Mouse (Mus musculus) left cerebral cortex, adult 9 months (tissue): ENCODE measurements around the gene Fgfr2.

Experiments used
- DNase-seq, 2 experiments: peaks; one replicate each; pipeline ENCODE4 v3.0.0; 2022; ENCODE audit warnings: low spot score in 2 of 2

The Fgfr2 gene

DNA sequence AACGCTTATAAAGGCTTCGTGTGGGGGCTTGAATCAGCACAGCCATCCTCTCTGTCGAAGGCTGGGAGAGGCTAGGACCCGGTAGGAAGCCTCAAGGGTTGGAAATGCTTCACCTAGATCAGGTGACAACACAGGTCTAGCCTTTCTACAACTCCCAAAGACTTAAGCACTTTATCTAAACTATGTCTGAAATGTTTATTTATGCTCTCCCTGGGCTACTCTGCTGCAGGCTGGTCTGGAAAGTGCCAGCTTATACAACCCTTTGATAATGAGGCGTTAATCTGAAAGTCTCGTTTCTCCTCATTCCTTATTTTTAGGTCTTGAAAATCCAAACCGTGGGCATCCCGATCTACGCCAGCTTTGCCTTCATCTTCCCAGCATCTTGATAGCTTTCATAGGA lies 2299.2 kb downstream of the Fgfr2 start:
- DNase-seq: no peak

DNA sequence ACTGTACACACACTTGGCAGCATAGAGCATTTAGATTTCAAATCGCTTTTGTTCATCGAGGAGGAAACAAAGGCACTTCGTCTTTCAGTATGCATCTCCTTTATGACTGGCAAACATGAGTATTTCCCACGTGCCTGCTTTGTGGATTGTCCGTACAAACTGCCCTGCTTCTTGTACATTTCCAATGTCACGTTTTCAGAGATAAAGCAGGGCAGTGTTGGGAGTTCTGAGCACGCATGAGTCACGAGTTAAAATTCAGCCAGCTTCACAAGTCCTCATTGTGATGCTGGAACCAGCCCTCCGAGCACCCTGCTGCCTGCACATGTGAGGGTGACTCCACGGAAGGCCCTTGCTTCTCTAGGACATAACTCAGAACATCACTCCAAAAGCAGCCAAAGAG lies 2303.5 kb downstream of the Fgfr2 start:
- DNase-seq: peak; percentile 63 to 73

DNA sequence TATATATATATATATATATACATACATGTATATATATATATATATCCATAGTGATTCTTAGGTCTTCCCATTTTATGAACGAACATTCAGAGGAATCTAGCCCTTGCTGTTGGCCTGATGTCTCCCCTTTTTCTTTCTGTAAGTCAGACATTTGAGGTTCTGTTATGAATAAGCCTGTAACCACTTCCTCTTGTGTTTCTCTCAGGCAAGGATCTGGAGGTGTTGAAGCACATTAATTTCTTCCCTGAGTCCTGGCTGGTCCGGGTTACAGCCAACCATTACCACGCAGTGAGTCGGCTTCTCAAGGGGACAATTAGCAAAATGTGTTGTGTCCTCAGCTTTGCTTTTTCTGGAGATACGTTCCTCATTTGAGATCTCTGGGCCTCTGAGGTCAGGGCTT lies 2304.3 kb downstream of the Fgfr2 start:
- DNase-seq: no peak

DNA sequence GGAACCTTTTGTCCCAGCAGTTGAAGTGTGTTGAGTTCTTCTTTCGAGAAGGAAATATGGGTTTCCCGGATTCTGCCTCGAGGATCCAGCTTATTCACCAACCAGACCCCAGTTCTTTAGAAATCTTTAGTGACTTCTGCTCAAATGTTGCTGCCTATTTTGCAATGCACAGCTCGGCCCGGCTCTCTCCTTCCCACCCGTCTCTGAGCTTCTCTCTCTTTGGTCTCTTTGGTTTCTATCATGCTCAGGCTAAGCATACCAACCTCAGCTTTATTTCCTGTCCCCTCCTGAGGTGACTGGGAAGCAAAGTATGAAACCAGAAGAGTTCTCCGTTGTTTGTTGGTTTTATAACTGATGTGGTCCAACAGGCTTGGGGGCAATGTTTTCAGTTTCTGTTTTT lies 2306.9 kb downstream of the Fgfr2 start:
- DNase-seq: no peak

DNA sequence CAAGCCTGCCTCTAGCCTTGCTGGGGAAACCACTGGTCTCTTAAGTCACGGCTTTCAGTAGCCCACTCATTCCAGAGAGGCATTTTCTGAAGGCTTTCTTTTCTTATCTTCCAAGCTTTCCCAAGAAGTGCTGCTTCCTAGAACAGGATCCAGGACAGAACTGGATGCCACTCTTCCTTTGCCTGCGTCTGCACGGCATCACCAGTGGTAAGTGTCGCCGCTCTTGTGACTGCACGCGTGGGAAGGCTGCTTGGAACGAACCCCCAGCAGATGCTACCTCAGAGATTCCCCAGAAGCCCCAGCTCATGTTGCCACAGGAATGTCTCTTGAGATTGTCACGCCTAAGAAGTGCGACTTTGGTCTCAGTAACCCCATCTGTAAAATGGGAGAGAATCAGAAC lies 2307.5 kb downstream of the Fgfr2 start:
- DNase-seq: peak in 1 of 2 experiments; percentile 62

DNA sequence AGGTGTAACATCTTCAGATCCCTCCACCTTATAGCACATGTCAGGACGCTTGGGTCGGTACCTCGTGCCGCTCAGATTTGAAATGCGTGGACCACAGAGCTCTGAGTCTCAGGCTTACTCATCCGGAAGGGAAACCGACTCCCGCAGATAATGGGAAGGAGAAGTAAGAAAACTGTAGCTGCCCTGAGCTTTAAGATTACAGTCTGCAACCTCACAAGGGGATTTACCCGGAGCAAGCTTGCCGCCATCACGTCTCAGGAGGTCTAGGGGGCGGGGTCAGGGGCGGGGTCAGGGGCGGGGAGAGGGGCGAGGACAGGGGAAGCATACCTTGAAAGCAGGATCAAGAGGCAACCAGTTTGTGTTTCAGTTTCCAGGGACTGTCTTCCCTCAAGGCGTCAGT lies 2310.7 kb downstream of the Fgfr2 start:
- DNase-seq: no peak

DNA sequence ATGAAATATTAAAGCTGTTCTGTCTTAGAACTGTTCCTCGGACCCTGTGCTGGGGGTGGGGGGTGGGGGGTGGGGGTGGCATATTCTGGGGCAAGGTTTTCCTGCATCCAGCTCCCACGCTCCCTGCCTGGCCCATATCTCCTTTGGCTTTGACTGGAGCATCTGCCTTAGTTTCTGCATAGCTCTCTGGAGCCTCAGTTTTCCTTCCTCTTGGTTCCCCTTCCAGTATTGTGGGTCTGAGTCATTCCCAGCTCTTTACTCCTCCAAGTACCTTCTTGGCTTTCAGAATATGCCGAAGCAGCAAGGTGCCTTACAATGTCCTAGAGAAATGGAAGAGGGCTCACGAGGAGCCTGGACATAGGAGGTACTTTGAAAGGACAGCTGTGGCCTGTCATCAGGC lies 2312.9 kb downstream of the Fgfr2 start:
- DNase-seq: no peak

DNA sequence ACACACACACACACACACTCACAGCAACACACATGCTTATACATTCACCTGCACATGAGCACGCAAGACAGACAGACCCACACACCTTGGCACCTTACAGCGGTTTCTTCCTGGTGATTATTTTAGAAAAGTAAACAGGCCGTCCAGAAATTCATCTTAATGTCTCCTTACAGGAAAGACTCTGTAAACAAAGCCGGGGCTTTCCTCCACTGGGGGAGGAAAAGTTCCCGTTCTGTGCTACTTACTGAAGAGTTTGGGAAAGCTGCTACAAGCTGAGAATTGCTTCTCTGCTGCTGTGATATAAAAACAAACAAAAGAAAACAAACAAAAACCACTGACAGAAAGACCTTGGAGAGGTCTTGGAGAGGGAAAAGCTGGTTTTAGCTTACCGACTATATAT lies 2314.5 kb downstream of the Fgfr2 start:
- DNase-seq: no peak

DNA sequence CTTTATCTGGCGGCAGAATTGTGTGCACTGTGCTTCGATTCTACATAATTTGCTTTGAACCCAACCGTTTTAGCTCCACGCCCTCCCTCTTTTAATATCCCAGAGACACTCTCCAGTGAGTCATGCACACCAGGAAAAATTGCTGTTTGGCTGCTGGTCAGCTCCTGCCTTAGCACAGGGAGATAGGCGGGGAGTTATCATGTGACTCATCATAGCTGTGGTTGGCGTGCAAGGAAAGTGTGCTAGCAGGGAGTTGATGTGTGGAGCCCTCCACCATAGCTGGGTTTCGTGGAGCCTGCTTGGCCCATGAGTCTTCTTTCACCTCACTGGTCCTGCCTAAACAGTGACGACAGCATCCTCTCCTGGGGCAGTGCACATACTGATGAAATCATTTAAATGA lies 2315.4 kb downstream of the Fgfr2 start:
- DNase-seq: peak; percentile 39 to 72

DNA sequence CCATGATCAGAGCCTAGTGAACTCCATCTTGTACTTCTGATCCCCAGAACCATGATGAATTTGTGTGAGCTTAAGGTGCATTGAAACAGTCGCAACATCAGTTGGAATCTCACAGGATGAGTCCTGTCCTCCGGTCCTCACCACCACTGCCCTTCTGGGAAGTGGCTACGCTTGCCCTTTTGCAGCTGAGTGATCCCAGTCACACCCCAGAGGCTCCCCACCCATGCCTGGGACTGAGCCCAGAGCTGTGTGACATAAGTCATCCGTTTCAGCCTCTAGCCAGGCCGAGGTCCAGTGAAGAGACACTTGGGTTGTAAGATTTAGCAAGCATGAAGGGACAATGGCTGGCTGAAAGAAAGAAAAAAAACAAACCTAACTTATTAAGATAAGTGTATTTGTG lies 2318.2 kb downstream of the Fgfr2 start:
- DNase-seq: no peak

DNA sequence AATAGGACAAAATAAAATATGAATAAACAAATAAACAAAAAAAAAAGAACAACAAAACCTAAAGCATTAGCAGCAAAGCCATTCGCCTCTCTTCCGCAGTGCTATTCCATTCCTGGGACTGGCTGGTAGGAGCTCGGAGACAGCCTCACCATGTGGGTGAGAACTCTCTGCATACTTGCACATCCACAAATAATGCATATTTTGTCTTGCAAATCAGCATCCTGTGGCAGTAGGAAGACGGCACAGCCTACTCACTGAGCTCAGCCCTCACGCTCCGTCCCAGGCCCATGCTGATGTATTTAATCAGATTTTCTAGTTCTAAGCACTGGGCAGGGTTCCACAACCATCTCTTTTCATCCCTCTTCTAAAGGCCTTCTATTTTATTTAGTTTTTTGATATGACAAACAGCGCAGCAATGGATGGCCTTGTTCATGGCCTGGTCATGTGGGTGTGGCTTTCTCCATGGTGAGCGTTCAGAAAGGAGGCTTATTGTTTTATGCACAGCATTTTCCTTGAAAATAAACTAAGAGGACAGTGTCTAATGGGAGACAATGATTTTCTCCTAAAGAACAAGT lies 2319.8 kb downstream of the Fgfr2 start:
- DNase-seq: no peak

DNA sequence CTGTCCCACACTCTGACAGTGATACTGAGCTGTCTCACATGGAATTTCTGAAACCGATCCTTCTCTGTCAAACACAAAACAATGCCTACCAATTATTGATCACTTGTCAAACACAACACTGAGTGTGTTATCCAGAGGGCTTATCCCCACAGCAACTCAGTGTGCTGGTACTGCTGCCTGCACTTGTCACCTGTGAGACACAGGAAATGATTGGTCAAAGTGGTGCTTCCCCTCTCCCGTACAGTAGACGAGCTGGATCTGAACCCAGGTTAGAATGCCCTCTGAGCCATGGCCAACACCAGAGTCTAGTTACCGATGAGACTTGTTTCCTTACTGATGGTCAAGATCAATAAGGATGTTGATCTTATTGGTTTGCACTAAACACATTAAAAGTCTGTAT lies 2321.3 kb downstream of the Fgfr2 start:
- DNase-seq: no peak

DNA sequence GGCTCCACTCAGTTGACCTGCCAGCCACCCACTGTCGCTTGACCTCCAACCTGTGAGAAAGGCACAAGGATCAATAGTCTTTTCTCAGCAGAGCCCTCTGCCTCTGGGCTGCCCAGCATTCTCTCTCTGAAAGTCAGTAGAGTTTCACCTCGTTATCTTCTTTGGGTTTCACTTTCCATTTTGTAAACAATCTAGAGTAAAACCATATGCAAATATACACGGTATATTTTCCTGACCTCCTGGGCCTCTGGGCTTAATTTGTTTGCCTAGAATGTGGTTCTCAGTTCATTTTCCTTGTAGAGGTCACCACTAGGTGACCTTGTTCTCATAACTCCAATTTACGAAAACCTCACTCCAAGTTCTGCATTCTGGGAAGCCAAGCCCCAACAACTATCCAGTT lies 2322.5 kb downstream of the Fgfr2 start:
- no peak for DNase-seq

DNA sequence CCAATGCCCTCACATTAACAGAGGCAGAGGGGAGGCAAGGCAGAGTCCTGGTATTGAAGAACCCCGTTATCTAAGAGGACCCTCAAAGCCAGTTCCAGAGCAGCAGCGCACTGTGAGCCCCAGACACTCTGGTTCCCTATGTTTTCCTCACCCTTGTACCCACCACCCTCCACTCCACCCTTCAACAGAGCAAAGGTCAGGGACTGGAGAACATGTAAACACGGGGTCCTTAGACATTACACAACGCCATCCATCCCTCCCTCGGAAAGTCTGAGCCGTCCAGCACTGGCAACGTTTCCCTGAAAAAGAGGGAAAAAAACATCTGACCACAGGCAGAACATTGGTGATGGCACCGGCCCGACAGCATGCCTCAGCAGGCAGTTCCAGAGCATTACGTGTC lies 2323.7 kb downstream of the Fgfr2 start:
- DNase-seq: no peak

DNA sequence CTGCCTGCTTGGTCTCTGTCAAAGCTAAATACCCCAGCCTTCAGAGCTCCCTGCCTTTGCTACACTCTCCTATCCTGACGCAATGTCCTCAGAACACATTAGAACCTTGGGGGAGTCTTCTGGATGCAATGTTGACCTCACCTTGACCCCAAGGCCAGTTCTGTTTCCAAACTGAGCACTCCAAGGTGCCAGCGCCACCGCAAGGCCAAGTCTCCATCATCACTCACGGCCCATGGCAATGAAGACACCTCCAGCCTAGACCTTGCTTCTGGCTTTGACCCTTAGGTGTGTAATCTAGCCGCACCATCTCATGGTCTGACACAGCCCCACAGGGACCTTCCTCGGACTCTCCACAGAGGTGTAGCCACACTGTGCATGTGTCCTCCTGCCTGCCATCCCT lies 2325.6 kb downstream of the Fgfr2 start:
- DNase-seq: no peak

DNA sequence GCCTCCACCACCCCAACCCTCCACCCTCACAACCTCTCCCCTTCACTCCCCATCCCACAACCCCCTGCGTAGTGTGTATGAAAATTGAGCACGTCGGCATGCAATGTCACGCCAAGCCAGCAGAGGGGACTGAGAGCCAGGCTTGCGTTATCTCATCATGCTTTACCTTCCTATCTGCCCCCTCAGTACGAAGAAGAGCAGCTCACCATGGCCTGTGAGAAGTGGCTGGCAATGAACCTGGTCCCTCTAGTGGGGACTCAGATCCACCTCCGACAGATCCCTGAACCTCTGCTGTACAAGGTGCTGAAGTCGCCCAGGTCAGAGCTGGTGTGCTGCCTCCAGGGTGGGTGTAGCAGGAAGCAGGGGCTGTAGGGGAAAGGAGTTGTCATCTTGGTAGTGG lies 2326.4 kb downstream of the Fgfr2 start:
- DNase-seq: no peak

DNA sequence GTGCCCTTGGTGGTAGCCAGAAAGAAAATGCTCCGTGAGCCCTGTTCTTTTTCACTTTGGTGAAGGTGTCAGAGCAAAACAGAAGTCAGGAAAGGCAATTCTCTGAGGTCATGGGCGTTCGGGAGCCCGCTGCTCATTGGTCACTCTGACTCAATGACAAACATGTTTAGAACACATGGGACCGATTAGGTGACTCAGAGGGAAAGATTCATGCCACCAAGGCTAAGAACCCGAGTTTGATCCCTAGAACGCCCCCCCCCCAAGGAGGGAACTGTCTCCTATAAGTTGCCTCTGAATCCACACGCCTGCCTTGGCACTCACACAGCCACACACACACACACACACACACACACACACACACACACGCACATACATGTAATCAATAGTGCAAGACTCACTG lies 2329.5 kb downstream of the Fgfr2 start:
- no peak for DNase-seq

DNA sequence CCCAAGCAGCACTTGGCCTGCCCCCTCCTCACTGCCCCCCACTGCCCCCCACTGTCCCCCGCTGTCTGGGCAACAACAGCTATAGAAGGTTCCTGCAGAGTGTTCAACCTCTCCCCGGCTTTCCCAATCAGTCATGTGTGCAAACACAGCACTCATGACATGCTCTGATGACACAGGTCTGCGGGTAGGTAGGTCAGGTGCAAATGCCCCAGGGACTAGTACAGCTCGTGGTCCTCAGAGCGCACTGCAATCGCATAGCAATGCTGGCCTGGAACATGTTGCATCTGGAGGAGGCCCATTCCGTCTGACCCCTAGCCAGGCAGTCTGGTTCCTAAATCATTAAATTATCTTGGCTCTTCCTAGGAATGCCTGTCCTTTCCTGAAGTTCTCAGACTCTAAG lies 2333.7 kb downstream of the Fgfr2 start:
- DNase-seq: no peak

DNA sequence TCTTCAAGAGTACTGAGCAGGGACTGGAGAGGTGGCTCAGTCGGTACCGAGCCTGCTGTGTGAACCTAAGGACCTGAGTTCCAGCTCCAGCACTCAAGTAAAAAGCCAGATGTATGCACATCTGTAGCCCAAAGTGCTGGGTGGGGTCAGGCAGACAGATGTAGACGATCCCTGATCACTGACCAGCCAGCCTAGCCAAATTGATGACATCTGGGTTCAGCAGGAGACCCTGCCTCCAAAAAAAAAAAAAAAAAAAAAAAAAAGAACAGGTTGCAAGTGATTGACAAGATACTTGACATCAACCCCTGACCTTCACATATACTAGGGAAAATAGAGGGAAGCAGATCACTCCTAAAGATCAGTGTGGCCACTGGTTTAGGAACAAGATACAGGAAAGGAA lies 2334.2 kb downstream of the Fgfr2 start:
- no peak for DNase-seq

DNA sequence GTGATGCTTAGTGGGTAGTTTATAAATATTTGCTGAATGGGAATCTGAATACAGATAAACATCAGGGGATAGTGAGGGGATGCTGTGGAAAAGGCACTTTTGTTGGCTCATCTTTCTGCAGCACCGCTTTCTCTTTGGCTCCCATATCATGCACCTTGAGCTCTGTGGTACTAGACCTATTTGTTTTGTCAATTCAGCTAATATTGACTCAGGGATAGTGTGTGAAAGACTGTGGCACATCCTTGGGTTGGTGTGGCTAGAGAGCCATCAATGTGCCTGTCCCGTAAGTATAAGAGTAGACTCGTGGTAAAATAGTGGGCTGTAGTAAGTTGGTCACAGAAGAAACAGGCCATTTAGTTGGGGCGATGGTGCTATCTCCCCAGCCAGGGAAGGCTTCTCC lies 2335.6 kb downstream of the Fgfr2 start:
- DNase-seq: no peak

DNA sequence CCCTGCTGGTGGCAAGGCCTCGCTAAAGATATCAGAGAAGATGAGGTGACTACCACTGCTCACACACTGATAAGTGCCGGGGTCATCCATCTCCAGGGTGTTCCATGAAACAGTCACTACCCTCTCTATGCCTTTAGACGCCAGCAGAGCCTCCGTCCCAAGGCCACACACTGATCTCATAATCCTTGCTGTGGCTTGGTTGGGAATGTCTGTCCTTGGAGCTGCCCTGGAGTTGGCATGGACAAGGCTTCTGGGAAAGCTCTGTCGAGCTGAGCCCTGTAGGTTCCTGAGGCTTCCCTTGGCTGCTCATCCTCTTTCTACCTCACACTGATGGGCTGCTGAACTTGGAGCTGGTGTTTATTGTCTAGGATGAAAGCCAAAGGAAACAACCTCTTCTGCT lies 2336.4 kb downstream of the Fgfr2 start:
- DNase-seq: no peak

DNA sequence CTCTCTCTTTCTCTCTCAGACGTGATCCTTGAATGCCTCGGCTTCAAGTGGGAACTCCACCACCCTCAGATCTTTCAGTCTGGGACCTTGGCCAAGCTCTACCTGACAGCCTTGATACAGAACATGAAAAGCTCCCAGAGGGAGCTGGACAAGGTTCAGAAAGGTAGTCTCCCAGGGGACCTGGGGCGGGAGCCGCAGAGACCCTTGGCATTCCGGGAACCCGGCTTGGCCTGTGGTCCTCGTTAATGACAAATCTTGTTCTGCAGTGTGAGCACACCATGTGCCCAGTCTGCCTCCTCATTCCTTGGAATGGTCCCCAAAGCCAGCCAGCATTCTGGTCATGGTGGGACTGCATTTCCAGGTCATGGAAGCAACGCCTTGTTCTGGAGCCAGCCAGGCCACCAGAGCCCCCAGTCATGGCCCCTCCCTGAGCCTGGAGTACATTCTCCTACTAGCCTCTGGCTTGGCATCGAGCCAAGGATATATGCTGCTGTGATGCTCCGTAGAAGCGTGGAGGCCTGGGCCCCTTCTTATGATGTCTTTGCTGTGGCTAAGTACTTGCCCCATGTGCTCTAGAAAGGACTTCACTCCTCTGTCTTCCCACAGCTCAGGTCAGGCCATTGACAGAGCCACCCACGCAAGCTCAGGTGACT lies 2337.1 kb downstream of the Fgfr2 start:
- DNase-seq: no peak

DNA sequence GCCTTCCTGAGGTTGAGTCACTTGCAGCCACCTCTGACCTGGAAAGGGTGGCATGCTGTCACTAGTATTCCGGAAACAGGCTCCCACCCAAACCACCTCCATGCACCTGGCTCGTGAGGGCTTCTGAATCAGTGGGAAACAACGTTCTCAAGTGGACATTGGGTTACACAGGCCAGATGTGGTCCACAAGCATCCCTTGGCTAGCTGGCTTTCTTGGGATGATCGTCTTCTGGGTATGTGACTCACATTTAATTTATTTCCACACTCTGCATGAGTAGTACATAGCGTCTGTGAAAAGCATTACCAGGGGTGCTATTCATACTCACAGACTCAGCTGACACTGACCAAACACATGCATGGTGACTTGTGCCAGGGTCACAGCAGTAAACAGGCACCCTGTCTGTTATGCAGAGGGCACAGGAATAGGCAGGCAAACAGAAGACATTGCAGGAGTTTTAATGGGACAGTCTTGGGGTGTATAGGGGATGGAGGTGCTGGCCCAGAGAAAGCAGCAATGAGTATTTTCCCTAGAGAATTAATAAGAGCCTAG lies 2340.6 kb downstream of the Fgfr2 start:
- no peak for DNase-seq

DNA sequence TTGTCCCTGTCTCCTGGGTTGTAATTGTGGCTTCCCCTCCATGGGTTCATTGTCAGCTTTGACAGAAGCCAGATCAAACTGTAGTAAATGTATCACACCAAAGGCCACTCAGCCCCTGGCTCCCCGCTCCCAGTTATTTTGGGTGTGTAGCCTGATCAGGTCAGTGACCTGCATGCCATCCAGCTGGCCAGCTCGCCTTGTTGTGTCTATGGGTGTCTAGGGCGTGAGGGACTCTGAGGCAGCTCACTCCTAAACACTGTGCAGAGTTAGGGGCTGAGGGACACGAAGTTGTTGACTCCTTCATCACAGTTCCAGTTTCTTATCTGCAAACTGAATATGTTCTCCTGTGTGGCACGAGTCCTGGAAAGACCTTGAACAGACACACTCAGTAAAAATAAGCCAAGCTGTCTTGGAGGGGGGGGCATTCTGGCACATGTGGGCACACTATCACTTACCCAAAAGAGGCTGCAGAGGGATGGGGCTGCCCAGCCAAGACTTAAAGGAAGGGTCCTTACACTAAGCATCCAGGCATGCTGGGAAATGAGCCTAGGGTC lies 2342.2 kb downstream of the Fgfr2 start:
- no peak for DNase-seq
